Mouse (Mus musculus): ENCODE results near the gene Chsy1.

Chsy1 gene

DNA sequence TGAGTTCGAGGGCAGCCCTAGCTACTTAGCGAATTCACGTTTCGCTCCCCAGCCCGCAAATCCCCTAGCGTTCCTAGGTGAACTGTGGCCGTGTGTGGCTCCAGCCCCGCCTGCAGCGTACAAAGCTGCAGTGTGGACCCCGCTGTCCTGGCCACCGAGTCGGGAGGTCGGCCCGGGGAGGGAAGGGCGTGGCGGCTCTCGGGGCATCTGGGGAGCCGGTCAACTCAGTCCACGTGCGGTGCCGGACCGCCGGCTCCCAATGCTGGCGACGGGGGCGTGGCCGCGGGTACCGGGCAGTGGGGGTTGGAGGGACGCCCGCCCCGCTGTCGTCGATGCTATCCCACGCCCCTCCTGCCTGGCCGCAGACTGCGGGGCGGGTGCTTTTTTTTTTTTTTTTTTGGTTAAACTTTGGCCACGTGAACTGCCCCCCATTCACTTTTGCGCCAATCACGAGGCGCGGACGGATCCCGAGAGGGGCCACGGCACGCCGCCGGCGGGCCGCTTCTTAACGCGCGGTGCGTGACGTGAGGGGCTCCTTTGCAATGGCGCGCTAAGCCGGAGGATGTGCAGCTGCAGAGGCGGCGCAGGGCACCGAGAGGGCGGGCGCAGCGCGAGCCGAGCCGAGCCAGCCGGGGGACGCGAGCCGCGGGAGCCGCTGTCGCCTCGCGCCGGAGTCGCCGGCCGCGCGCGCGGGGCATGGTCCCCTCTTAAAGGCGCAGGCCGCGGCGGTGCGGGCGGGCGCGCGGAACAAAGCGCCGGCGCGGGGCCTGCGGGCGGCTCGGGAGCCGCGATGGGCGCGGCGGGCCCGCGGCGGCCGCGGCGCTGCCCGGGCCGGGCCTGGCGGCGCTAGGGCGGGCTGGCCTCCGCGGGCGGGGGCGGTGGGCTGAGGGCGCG lies at the start of gene Chsy1:
Gene Chsy1 (plus strand): TSS at position 555 of the 894 bp plus-strand sequence.
- DNase-seq (ENCODE audit: low spot score in 2 of 2): peak; percentile 81 to 82

DNA sequence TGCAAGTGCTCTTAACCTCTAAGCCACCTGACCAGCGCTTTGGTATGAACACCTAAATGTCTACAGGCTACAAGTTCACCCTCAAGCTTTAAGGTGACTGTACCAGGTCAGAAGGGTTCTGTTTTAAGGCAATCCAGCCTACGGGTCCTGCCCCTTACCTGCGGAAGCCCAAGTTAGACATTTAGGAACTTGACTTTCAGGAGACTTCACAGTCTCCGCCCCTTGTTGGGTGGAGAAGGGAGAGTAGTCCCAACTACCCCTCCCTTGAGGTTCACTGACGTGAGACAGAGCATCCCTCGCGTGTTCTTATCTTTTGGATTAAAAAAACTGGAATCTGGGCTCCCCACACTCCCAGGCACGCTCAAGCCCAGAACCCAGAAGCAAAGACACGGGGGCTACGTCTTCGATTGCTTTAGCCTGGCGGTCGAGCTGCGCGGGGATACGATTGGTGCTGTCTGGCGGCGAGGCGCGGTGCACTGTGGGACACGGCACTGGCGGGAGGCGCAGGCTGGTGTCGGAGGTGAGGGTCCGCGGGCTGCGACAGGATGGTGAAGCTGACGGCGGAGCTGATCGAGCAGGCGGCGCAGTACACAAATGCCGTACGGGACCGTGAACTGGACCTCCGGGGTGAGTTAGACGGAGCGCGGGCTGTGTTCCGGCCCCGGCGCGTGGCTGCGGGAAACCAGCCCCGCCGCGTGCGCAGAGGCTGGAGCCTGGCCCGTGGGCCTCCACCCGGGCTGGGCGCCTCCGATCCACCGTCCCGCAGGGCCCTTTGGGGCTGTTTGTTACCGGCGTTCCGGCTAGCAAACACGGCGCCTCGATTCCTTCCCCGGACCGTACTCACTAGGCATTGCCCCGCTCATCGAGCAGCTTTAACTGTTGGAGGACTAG lies 49.0 kb upstream of the Chsy1 start:
- peak; percentile 77 to 85 for DNase-seq (ENCODE audit: low spot score in 2 of 2)

DNA sequence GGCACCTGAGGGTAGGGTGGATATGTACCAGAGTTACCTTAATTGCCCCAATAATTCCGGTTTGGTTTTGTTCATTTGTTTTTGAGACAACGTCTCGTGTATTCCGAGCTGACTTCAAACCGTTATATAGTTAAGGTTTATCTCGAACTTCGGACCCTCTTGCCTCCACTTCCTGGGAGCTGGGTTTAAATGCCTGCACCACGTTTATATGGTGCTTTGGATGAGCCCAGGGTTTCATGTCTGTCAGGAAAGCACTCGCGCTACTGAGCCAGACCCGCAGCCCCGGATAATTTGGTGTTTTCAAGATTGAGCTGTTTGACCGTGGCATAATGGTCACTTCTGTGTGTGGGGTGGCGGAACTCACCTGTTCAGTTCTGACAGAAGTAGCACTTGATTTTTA lies 48.3 kb upstream of the Chsy1 start:
- no peak for DNase-seq (ENCODE audit: low spot score in 2 of 2)

DNA sequence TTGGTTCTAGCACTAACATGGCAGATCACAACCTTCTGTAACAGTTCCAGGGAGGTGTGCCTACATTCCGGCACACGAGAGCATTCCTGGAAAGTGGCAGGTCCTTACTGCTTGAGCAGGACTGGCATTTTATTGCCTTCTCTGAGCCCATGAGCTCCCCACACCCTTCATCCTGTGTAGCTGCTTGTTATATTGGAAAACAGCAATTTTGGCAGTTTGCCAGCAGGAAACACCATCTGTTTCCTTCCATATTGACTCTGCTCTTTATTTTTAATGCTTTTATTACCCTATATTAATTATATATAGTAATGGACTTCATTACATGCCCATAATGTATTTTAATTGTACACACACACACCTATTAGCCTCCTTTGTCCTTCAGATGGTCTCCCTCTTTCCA lies 32.9 kb upstream of the Chsy1 start:
- no peak for DNase-seq (ENCODE audit: low spot score in 2 of 2)

DNA sequence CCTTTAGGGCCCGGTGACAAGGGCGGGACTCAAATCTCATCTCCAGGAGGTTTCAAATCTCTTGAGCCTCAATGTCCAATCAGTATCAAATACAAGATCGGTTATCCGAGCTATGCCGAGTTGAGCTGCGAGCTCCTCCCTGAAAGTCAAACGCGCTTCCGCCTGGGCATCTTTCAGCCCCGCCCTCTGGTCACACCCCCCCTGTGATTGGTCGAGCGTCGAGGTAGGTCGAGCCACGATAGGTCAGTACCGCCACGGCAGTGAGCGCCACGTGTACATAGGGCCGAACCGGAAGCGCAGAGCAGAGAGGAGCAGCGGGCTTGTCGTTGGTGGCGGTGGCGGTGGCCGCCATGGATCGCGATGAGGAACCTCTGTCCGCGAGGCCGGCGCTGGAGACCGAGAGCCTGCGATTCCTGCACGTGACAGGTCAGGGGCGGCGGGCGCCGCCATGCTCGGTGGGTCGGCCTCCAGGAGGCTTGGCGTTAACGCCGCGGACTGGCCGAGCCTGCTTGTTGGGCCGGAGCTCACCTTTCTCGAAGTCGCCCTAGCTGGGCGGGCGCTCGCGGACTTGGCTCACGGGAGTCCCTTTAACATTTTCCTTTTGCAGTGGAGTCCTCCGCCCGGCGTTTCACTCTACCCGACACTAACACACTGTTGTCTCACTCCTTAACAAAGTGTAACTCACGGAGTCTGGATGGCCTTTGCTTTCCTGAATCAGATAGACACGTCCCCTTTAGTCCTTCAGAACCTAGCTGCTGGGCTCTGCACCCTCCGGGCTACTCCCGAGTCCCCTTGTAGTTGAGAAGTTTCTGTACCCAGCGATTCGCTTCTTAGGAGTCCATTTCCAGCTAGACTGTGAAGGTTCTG lies 29.7 kb upstream of the Chsy1 start, which contains the start of gene Selenos:
Gene Selenos (plus strand): TSS at position 286 of the 867 bp plus-strand sequence.
- DNase-seq (ENCODE audit: low spot score in 2 of 2): peak; percentile 95 to 96

DNA sequence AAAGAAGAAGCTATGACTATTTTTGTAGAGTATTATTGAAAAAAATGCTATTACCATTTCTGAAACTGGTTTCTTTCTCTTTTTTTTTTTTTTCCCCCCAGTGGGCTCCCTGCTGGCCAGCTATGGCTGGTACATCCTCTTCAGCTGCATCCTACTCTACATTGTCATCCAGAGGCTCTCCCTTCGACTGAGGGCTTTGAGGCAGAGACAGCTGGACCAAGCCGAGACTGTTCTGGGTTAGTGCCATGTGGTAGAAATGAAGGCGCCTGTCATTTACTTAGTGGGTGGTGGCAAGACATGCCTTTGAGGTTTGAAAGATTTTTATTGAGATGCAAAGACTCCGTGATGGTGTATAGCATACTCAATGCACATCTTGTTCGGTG lies 29.1 kb upstream of the Chsy1 start:
- no peak for DNase-seq (ENCODE audit: low spot score in 2 of 2)

GRCm38 (mm10) chr7:66083757-66084156 lies 25.6 kb upstream of the Chsy1 start:
- no peak for DNase-seq (ENCODE audit: low spot score in 2 of 2)

- DNase-seq (ENCODE audit: low spot score in 2 of 2): no peak
These were observed 24.8 kb upstream of the Chsy1 start for GRCm38 (mm10) chr7:66084546-66084945.

GRCm38 (mm10) chr7:66087652-66088051 lies 21.7 kb upstream of the Chsy1 start:
- DNase-seq (ENCODE audit: low spot score in 2 of 2): peak; percentile 46 to 76

GRCm38 (mm10) chr7:66088077-66088476 lies 21.2 kb upstream of the Chsy1 start:
- peak in 1 of 2 experiments; percentile 41 for DNase-seq (ENCODE audit: low spot score in 2 of 2)

DNA sequence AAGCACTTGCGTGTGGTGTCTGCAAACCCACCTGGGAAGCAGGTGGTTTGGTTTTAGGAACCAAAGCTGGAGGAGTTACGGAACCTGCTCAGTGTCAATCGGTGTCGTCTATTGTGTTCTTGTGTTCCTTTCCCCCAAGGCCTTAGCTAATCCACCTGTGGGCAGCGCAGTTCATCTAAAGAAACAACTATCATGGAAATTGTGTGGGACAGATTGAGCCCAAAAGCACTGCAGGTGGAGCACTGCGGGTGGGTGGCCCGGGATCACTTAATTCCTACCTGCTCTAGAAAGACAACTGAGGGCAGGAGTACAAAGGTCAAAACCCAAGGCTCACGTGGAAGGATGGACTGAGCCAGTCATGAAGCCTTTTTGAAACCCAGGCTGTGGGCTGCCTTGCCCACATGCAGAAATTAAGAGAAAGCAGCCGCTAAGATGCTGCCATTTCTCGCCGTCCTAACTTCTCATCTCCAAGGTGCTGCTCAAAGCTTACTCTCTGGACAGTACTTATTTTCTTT lies 18.6 kb upstream of the Chsy1 start:
- DNase-seq (ENCODE audit: low spot score in 2 of 2): no peak

DNA sequence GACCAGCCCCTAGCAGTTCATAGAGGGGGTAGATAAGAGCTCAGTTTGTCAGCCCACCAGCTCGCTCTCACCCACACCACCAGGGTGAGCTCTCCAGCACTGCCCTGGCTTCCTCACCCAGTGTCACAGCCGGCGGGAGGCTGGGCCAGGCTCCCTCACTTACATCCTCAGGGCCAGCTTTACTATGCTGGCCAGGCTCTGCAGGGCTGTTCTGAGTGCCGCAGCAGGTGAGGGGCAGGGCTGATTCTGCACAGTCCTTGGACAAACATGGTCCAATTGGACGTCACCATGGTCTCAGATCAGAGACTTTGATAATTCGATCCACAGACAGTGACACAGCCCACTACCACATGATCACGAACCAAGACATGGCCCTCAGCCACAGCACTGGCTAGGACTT lies 17.8 kb upstream of the Chsy1 start:
- no peak for DNase-seq (ENCODE audit: low spot score in 2 of 2)

DNA sequence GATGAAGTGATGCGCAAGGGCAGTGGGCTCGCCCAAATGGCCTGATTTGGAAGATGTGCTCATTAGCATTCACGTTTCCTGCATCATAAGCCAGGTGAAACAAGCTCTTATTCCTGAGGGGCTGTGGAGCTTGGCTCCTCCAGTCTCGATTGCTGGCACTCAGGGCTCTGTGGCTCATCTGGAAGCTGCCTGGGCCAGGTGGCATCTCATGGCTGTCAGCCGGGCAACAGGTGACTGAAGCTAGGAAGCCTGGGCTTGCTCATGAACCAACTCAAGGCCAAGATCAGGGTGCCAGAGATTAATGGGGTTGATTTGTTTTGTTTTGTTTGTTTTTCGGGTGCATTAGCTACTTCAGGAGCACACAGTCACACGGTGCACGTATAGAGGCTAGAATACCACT lies 16.7 kb upstream of the Chsy1 start:
- no peak for DNase-seq (ENCODE audit: low spot score in 2 of 2)

- DNase-seq (ENCODE audit: low spot score in 2 of 2): no peak
These were observed 15.2 kb upstream of the Chsy1 start for GRCm38 (mm10) chr7:66094141-66094540.

DNA sequence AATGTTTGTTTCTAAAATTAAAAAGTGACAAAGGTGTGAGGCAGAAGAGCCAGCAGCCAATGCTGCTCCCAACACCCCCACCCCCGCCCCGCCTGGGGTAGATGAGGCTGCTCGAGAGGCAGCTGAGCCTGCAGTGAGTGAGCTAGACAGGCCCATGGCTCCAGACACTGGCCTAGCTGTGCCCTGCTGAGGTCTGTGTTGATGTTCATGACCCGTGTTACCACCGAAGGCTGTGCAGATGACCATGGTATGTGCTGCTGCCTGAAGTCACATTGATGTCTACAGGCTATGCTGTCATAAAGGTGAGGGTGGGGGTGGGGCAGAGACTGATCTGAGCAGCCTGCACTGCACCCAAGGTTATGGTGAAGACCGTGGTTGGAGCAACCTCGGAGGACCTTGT lies 10.5 kb upstream of the Chsy1 start:
- DNase-seq (ENCODE audit: low spot score in 2 of 2): no peak

- no peak for DNase-seq (ENCODE audit: low spot score in 2 of 2)
These were observed 7.4 kb upstream of the Chsy1 start for GRCm38 (mm10) chr7:66101866-66102265.

- no peak for DNase-seq (ENCODE audit: low spot score in 2 of 2)
These were observed 4.8 kb upstream of the Chsy1 start for GRCm38 (mm10) chr7:66104531-66104930.

DNA sequence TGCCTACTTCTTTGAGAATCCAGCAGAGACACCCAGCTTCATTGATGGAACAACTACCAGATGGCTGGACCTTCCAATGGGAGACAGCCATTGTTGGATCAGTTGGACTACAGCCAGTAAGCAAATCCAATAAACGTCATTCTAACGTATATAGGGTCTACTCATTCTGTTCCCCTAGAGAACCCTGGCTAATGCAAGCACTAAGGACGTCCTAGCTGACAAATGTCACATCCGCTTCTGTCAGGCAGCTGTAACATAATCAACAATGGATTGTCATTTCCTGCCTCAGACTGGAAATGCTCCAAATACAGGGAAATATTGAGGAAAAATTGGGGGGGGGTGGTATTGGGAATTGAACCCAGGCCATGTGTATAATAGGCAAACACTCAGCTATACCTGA lies 3.5 kb upstream of the Chsy1 start:
- DNase-seq (ENCODE audit: low spot score in 2 of 2): no peak

DNA sequence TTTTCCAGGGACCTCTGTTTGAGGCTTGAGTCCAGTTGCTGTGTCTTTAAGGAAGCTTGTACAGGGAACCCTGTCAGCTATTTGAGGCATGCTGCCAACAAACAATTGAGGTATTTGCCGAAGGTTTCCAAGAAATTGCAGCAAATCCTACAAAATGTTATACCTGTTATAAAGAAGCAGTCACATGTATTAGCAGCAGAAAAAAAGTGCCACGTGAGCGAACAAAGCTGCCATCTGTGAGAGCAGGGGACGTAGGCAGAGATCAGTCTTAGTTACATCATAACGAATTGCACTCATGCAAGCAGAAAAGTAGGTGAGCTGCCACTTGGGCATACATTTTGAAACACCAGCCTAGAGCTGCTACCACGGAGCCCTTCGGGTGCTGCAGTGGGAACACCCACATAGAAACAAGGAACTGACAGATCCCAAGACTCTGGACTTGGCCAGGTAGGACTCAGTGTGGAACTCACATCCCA lies 2.7 kb upstream of the Chsy1 start:
- DNase-seq (ENCODE audit: low spot score in 2 of 2): peak in 1 of 2 experiments; percentile 30

DNA sequence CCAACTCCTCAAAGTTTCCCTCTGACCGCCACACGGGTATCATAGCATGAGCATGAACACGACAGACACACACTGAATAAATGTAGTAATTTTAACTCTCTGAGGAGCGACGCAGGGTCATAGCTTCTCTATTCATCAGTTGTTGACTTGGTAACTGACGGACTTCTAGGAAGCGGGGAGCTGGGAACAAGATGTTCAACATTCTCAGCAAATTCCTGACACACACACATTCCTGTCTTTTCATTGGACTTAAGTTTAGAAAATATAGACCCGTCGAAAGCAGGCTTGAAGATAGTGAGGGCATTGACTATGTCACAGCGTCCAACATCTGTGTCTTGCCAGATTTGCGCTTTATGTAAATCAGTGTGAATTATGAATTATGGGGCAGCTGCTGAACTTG lies 2.1 kb upstream of the Chsy1 start:
- no peak for DNase-seq (ENCODE audit: low spot score in 2 of 2)

- no peak for DNase-seq (ENCODE audit: low spot score in 2 of 2)
These were observed 1.4 kb upstream of the Chsy1 start for GRCm38 (mm10) chr7:66107930-66108329.

All from right cerebral cortex, postnatal 36 days (tissue).